Mouse (Mus musculus): ENCODE measurements at regions not wholly inside any gene's neighbourhood (a gene's known extent, or its start where the extent isn't known, plus 50 kb on each side); places are given as distances from the start of the nearest gene placed in this dataset.

DNA sequence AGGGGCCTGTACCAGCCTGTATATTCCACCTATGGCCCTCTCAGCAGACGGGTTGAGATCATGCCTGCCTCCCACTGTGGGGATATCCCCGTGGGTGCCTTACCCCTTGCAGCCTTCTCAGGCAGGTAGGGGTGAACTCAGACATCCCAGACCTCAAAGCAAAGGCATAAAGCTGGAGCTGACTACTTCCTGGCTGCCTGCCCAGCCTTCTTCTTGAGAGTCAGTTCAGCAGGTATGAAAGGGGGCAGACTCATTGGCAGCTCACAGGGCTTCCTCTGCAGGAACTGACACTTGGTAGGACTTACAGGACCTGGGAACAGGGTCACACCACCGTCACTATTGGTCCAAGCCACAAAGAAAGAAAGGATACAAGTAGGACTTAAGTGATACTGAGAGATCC is 69.9 kb downstream of the Cpn2 start:
- Histone ChIP-seq H3K4me3 (replicated peaks; ENCODE audit: insufficient read depth, low read depth, low read length) (no peak overlapping the region), H3K27ac (ENCODE audit: insufficient read depth, low read length) (no peak overlapping the region), H3K4me1 (ENCODE audit: control insufficient read depth, insufficient read depth, low read length) (peaks cover 23% of the 10 kb centered on the region), H3K27me3 (ENCODE audit: control insufficient read depth, insufficient read depth, low read length) (no peaks in the 10 kb centered on the region)
- TF ChIP-seq POLR2A (IDR thresholded peaks at IDR 0.05; ENCODE audit: borderline replicate concordance, insufficient read depth, low read length) (no peak), CTCF (IDR thresholded peaks at IDR 0.05; ENCODE audit: borderline replicate concordance, insufficient read depth, low read depth, low read length) (no peak)
- DNase-seq: no peak
- 86% methylated on average over 3 of the region's 3 CpGs for WGBS

DNA sequence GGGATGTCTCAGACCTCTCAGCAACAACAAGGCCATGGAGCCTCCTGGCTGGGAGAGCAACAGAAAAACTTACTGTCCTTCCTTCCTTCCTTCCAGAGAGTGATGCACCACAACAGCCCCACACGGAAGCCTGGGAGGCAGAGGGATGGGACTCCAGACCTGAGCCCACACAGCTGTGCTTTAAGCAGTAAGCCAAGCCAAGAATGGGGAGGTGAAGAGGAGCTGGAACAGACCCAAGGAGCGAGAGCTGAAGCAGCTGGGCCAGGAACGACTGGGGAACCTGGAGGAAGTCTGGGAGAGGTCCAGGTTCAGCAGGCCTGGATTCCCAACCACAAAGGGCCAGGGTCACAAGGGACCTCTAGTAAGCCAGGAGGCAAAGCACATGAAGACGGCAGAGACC is 67.5 kb downstream of the Cpn2 start:
- no peak overlapping the region for H3K27ac ChIP-seq (ENCODE audit: insufficient read depth, low read length)
- DNase-seq: no peak
- WGBS: 41% methylated on average over 4 of the region's 4 CpGs
- peaks cover 3% of the 10 kb centered on the region for H3K4me1 ChIP-seq (ENCODE audit: control insufficient read depth, insufficient read depth, low read length)
- H3K27me3 ChIP-seq (ENCODE audit: control insufficient read depth, insufficient read depth, low read length): no peaks in the 10 kb centered on the region
- no peak for TF ChIP-seq CTCF (IDR thresholded peaks at IDR 0.05; ENCODE audit: borderline replicate concordance, insufficient read depth, low read depth, low read length)
- no peak for TF ChIP-seq POLR2A (IDR thresholded peaks at IDR 0.05; ENCODE audit: borderline replicate concordance, insufficient read depth, low read length)
- no peak overlapping the region for H3K4me3 ChIP-seq (replicated peaks; ENCODE audit: insufficient read depth, low read depth, low read length)

DNA sequence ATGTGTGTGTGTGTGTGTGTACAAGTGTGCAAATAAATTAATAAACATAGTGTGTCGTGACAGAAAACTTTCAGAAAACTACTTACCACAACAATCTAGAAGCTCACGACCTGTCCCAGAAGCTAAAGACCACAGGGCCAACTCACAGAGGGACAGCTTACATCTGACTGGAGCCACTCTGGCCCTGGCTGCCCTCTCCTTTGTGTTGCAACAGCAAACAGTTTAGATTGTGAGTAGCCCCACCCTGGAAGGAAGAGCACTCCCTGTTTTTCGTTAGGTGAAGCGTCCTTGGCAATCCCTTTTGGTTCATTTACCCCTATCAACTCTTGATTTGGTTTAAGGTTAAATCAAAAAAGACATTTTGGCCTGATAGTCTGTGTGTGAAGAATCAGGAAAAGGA is 63.2 kb downstream of the Cpn2 start:
- Histone ChIP-seq H3K27ac (ENCODE audit: insufficient read depth, low read length) (no peak overlapping the region), H3K27me3 (ENCODE audit: control insufficient read depth, insufficient read depth, low read length) (no peaks in the 10 kb centered on the region), H3K4me3 (replicated peaks; ENCODE audit: insufficient read depth, low read depth, low read length) (no peak overlapping the region), H3K4me1 (ENCODE audit: control insufficient read depth, insufficient read depth, low read length) (no peaks in the 10 kb centered on the region)
- WGBS: 66% methylated on average over 4 of the region's 4 CpGs
- DNase-seq: no peak
- TF ChIP-seq POLR2A (IDR thresholded peaks at IDR 0.05; ENCODE audit: borderline replicate concordance, insufficient read depth, low read length) (no peak), CTCF (IDR thresholded peaks at IDR 0.05; ENCODE audit: borderline replicate concordance, insufficient read depth, low read depth, low read length) (no peak)

DNA sequence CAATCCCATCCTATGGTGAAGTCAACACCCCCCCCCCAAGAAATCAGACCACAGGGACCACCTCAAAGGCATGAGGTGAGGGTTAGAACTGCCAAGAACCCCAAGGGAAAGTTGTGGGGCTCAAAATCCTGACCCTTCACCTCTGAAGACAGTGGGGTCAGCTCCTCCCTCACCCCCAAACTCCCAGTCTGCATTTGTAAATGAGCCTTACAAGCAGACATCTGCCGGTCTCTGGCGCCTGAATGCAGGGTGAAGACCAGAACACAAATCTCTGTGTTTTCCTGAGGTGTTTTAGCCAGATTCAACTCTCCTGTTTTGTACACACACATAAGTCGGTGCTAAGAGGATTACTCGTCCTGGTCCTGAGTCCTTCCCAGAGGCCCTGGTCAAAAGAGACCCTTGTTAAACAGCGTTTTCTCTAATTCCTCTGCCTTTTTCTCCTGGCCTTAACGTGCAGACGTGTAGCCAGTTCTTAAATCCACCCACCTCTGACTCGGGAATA is 61.9 kb downstream of the Cpn2 start:
- H3K4me1 ChIP-seq (ENCODE audit: control insufficient read depth, insufficient read depth, low read length): no peaks in the 10 kb centered on the region
- WGBS: 44% methylated on average over 8 of the region's 8 CpGs
- H3K27me3 ChIP-seq (ENCODE audit: control insufficient read depth, insufficient read depth, low read length): no peaks in the 10 kb centered on the region
- H3K27ac ChIP-seq (ENCODE audit: insufficient read depth, low read length): no peak overlapping the region
- H3K4me3 ChIP-seq (replicated peaks; ENCODE audit: insufficient read depth, low read depth, low read length): no peak overlapping the region
- no peak for DNase-seq
- TF ChIP-seq POLR2A (IDR thresholded peaks at IDR 0.05; ENCODE audit: borderline replicate concordance, insufficient read depth, low read length): no peak
- no peak for TF ChIP-seq CTCF (IDR thresholded peaks at IDR 0.05; ENCODE audit: borderline replicate concordance, insufficient read depth, low read depth, low read length)

DNA sequence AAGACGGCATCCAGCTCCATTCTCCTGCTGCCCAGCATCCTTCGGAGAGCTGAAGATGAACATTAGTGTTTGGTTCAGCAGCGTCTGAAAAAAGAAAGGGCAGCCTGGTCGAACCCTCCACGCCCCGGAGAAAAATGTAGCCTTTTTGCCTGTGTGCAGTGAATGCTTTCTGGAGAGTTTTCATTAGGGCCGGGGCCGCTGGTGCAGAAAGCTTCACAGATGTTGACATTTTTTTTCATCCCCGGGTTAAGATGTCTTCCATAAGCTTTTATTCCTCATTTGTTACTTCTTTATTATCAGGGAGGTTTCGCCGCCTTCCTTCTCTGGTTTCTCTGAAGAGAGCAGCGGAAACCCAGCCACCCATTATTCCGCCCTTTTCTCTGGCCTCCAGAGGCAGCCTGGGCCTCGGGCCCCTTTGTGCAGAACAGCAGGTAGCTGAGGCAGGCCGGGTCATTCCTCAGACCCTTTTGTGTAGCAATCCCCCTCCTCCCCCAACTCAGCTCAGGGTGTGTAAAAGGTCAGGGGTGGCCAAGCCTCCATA is 61.4 kb downstream of the Cpn2 start:
- Histone ChIP-seq H3K4me3 (replicated peaks; ENCODE audit: insufficient read depth, low read depth, low read length) (no peak overlapping the region), H3K27me3 (ENCODE audit: control insufficient read depth, insufficient read depth, low read length) (no peaks in the 10 kb centered on the region), H3K4me1 (ENCODE audit: control insufficient read depth, insufficient read depth, low read length) (no peaks in the 10 kb centered on the region), H3K27ac (ENCODE audit: insufficient read depth, low read length) (no peak overlapping the region)
- 42% methylated on average over 15 of the region's 15 CpGs for WGBS
- no peak for DNase-seq
- TF ChIP-seq POLR2A (IDR thresholded peaks at IDR 0.05; ENCODE audit: borderline replicate concordance, insufficient read depth, low read length) (no peak), CTCF (IDR thresholded peaks at IDR 0.05; ENCODE audit: borderline replicate concordance, insufficient read depth, low read depth, low read length) (no peak)
